Mouse (Mus musculus) cerebellum, postnatal 14 days (tissue): ENCODE results near the gene Lrrc51.

Experiments used
- DNase-seq, 2 experiments: peaks; one replicate each; pipeline ENCODE4 v3.0.0; 2021; ENCODE audit warnings: mixed read lengths in 2 of 2

Gene Lrrc51

DNA sequence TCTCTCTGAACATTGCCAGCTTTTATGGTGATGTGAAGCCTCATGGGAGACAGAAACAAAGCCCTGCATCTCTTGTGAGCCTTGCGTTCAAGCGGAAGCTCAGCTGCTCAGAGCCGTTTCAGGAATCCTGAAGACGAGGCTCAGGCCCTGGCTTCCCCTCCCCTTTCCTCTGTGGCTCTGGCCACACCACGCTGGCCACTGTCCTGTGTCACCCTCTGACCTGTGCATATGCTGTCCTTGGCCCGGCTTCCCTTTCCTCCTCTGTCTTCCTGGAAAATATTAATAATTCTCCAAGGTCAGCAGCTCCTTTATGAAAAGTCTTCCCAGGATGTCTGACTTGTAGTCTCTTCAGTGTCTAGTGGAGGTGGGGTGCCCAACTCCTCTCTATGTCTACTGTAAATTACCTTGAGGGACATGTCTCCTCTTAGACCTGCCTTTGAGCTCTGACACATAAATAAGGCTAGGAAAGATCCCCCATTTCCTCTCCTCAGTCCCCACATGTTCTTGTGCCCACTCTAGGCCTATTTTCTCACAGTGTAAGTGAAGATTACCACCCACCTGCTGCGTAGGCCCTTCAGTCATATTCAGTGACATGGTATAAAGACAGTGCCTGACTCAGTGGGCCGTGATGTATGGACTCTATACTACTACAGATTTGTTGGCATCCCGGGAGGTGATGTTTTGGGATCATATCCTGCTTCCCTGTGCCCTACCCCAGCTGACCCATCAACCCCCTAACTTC lies 51.1 kb downstream of the Lrrc51 start:
- DNase-seq = no peak

DNA sequence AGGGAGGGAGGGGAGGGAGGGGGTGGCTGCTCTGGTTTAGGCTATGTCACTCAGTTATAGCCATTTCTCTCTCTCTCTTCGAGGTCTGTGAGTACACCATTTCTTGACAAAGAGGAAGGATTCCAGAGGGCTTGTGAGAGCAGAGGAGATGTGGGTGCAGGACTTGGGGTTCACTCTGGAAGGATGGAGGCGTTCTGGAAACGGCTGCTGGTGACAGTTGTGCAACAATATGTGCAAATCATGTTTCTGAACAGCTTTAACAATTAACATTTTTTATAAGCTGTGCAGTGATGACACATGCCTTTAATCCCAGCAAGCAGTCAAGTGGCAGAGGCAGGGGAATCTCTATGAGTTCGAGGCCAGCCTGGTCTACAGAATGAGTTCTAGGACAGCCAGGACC lies 52.8 kb downstream of the Lrrc51 start:
- no peak for DNase-seq

DNA sequence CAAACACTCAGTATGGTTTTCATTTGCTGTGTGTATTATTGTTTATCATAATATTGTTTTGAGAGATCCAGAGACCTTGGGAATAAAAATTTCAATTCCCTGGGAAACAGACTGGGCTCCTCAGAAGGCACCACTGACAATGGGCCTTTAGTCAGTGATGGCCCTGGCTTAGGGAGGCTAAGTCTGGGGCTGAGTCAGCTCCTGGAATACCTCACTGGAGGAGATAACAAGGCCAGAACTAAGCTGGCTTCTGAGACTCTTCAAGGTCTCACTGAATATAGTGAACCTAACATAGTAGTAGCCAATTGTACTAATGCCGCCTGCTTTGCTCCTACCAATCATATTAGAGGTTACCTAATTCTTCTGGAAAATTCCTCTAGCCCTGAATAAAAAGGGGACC lies 57.7 kb downstream of the Lrrc51 start:
- DNase-seq = no peak

DNA sequence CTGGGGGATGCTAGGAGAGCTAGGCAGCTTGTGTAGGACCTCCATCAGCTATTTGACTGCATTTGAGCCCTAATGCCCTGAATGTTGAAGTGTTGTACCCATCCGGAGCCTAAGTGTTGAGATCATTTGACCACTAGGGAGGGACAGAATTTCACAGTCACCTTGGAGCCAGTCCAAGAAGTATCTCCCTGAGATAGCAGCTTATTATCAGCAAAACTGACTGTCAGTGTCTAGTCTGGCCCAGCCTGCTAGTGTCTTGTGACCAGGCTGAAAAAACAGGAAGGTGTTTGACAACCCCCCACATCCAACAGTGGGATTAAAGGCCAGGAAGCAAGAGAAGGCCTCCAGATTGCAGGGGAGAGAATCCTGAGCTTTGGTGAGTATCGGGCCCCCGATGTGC lies 62.4 kb downstream of the Lrrc51 start:
- no peak for DNase-seq

DNA sequence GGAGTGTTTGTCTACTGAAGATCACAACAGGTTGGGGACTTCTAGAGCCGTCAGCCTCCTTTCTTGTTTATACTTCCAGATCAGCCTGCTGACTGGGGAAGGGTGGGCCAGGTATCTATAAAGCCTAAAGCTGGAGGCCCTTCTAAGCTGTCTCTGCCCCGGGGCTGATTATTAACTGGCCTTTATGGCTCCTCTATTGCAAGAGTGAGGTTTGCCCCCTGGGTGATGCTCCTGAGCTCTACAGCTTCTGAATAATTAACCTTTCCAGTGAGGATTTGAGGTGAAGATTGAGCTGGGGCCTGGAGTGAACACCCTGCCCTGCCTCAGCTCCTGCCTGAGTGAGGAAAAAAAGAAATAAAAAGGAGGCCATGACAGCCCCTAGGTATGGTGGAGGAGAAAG lies 63.1 kb downstream of the Lrrc51 start, which contains the start of gene Folr1:
Gene Folr1 (minus strand): TSS at position 160 of the 400 bp plus-strand sequence.
- DNase-seq = no peak

DNA sequence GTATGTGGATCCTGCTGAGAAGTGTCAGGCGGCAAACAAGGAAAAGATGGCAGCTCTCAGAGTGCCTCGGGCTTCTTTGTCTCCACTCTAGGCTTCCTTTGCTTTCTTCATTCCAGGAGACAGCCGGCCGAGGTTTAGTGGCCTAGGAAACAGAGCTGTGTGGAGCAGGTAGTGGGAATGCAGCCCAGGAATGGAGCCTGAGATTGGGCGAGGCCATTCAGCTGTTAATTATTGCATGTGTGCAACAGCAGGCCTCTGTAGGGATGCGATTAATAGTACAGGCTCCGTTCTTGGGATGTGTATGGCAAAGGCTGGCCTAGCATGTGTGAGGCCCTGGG lies 64.6 kb downstream of the Lrrc51 start:
- peak in 1 of 2 experiments; percentile 24 for DNase-seq

DNA sequence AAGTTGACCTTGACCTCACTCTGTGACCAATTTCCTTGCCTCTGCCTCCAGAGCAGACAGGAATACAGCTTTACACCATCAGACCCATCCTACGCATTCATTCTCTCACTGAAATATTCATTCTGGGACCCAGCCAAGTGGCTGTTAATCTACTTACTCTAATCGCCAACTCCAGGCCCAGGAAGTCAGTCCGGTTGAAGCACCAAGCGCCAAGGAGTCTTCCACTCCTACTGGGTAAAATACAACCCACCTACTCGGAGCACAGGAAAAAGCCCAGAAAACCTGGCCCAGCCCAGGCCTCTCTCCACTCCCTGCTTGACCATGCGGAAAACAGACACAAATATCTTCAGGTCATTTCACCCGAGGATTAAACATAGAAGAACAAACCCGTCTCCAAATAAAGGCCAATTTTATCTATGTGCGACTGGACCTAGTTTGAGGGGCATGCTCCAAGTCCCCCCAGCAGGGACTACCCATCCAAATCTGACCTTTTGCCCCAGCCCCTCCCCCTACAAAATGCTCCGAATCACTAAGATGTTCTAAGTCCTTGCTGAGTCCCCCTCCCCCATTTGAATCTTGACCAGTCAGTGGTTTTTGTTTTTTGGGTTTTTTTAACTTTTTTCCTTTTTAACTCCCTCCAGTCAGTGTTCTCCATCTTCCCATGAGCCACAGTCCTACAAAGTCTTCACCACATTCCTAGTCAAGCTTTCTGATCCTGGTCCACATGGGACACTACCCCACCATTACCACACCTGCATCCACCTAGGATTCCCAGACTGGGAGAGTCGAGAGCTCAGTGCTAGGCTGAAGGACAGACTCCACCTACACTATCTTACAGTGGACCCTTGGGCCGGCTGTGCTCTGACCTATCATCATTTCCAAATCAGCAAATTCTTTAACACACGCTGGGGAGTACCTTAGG lies 65.2 kb downstream of the Lrrc51 start:
- DNase-seq = peak in 1 of 2 experiments; percentile 10

DNA sequence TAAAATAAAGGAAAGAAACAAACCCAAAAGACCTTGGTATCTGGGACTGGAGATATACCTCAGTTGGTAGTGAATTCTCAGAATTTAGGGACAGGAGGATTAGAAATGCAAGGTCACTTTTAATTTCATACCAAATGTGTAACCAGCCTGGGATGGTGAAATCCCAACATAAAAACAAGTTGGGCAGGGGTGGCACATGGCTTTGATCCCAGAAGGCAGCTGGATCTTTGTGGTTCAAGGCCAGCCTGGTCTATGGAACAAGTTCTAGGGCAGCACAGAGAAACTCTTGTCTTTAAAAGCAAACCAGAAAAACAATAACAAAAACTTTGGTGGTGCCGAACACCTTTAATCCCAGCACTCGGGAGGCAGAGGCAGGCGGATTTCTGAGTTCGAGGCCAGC lies 66.2 kb downstream of the Lrrc51 start:
- no peak for DNase-seq

DNA sequence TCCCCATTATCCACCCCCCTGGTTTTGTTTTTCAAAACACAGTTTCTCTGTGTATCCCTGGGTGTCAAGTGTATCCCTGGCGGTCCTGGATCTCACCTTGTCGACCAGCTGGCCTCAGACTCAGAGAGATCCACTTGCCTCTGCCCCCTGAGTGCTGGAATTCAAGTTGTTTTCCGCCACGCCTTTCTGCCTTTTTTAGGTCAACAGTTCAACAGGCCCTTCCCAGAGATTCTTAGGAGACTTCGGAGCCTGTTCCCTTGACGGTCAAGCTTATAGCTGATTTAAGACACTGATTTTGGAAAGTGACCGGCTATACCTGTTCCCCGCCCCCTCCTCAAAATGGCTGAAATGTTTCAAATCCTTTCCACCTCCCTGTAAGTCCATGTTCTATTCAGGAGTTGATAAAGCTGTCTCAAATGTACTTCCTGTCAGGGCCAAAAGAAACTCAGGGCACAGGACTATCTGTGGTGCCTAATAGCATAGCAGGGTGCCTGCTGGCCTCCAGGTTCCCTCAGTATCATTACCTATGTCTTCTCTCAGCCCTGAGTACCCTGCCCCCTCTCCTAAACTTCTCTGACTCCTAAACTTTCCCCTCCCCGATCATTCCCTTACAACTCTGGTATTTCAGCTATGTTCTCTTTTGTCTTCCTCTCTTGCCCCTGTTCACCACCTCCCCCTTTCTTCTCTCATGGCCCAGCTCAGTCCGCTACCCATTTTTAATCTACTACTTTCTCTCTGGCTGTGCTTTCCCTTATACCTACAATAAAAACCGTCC lies 67.0 kb downstream of the Lrrc51 start:
- no peak for DNase-seq

DNA sequence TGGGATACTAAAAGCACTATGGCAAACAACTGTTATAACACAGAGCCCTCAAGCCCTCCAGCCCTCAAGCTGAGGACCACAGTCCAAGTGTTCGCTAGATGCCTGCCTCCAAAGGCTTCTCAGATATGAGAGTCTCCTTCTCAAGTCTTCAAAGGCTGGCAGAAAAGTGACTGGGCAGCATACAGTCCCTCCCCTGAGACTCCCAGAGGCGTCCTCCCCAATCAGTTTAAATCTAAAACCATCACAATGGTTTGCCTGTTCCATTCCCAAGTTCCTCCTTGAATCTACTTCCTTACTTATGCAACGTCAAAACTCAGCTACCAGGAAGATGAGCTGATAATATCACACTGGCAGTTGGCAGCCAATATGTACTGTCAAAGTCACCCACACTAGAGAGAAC lies 70.3 kb downstream of the Lrrc51 start, which contains the start of gene Anapc15:
Gene Anapc15 (plus strand): TSS at position 301 of the 400 bp plus-strand sequence.
- no peak for DNase-seq
